Mouse (Mus musculus) hindbrain, embryonic 13.5 days (tissue): ENCODE results near the gene Ccdc144b. TPM values are rescaled to one million over a fixed set of nuclear protein-coding genes. Genes with fewer than 3 reads are reported as not detected.

Experiments
- ATAC-seq: fragments of 200-750 bp; cut with Nextera tagmentation; 2 replicates; pipeline ENCODE4 v1.8.0; 2017; ENCODE audit warnings: moderate TSS enrichment; ENCODE audit not compliant: low FRiP score
- H3K27ac ChIP-seq: fragments of 300-500 bp; sonication (generic); 2 replicates; pipeline ENCODE4 v1.5.1; 2015; ENCODE audit warnings: inconsistent platforms, mild to moderate bottlenecking, moderate library complexity
- H3K27me3 ChIP-seq: fragments of 300-500 bp; sonication (generic); 2 replicates; pipeline ENCODE4 v1.6.1; 2015; ENCODE audit warnings: mild to moderate bottlenecking, inconsistent platforms
- H3K36me3 ChIP-seq: fragments of 300-500 bp; sonication (generic); 2 replicates; pipeline ENCODE4 v1.6.1; 2015; ENCODE audit warnings: mild to moderate bottlenecking, inconsistent platforms
- H3K4me1 ChIP-seq: fragments of 300-500 bp; sonication (generic); replicated peaks from 2 replicates; pipeline ENCODE4 v1.6.1; 2015; ENCODE audit warnings: inconsistent platforms
- H3K4me2 ChIP-seq: fragments of 300-500 bp; sonication (generic); 2 replicates; pipeline ENCODE4 v1.6.1; 2015; ENCODE audit warnings: inconsistent platforms, mild to moderate bottlenecking, moderate library complexity
- H3K4me3 ChIP-seq: fragments of 300-500 bp; sonication (generic); 2 replicates; pipeline ENCODE4 v1.5.1; 2015; ENCODE audit warnings: mild to moderate bottlenecking, inconsistent platforms
- H3K9ac ChIP-seq: fragments of 300-500 bp; sonication (generic); 2 replicates; pipeline ENCODE4 v1.6.1; 2015; ENCODE audit warnings: mild to moderate bottlenecking, inconsistent platforms
- H3K9me3 ChIP-seq: fragments of 300-500 bp; sonication (generic); 2 replicates; pipeline ENCODE4 v1.6.1; 2016; ENCODE audit warnings: inconsistent platforms
- WGBS: fragments of 180-500 bp; shearing (Covaris S2); methylation state at CpG from one replicate; pipeline ENCODE4 v1.1.7; 2015; 5-methylcytosine and 5-hydroxymethylcytosine counted together
- polyA plus RNA-seq: library from polyadenylated mRNA; unstranded; fragments of >200 nt; fragmentation: Nextera tagmentation; extraction: Ambion mirVana; gene quantifications from 2 replicates; pipeline ENCODE4 v1.2.1, GENCODE M21; 2015

Gene Ccdc144b
- polyA plus RNA-seq, 1 experiment from 2014 or later, result not detected

DNA sequence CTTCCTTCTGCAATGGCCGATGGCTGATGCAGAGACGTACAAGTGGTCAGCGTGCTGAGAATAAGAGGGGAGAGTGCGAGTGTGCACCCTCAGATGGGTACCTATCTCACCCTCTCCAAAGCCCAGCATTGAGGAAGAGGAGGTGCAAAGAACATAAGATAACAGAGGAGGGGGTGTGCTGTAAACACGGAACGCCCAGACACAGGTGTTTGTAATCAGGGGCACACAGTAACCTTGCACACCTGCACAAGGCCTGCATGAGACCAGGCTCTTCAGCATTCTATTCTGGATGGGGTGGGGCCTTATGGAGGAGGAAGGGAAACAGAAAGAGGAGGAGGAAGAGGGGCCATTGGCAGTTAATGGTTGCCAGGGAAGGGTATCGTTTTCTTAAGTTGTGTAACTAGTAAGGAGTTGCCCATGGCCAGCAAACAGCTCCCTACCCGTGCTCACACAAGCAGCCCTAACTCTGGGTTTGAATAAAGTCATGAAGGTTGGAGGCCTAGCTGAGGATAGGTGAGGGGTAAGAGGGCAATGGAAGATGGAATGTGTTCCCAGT, 85.9 kb downstream of the Ccdc144b start:
- ATAC-seq, result no peak
- Histone ChIP-seq H3K9ac (no peak overlapping the region), H3K4me2 (no peak overlapping the region), H3K4me1 (no peaks in the 10 kb centered on the region), H3K9me3 (no peaks in the 10 kb centered on the region), H3K27ac (no peak overlapping the region), H3K36me3 (peaks cover 64% of the 10 kb centered on the region), H3K27me3 (no peaks in the 10 kb centered on the region), H3K4me3 (no peak overlapping the region)
- 97% methylated on average over 8 of the region's 8 CpGs for WGBS

DNA sequence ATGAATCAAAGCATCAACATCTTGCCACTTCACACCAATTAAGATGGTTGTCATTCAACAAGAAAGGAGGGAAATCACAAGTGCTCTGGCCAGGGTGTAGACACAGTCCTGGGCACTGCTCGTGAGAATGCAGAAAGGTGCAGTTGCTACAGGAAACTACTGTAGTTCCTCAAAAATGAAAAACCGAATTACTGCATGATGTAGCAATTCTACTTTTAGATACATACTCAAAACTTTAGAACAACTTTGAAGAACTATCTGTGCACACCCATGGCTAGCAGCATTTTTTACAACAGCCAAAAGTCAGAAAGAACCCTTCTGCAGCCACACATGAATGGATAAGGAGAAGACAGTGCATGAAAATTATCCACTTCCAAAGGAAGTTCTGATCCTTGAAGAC, 86.9 kb downstream of the Ccdc144b start:
- WGBS, result 88% methylated on average over 2 of the region's 2 CpGs
- Histone ChIP-seq H3K9me3 (no peaks in the 10 kb centered on the region), H3K4me2 (no peak overlapping the region), H3K4me3 (no peak overlapping the region), H3K9ac (no peak overlapping the region), H3K4me1 (no peaks in the 10 kb centered on the region), H3K27me3 (no peaks in the 10 kb centered on the region), H3K27ac (no peak overlapping the region), H3K36me3 (peaks cover 61% of the 10 kb centered on the region)
- no peak for ATAC-seq

DNA sequence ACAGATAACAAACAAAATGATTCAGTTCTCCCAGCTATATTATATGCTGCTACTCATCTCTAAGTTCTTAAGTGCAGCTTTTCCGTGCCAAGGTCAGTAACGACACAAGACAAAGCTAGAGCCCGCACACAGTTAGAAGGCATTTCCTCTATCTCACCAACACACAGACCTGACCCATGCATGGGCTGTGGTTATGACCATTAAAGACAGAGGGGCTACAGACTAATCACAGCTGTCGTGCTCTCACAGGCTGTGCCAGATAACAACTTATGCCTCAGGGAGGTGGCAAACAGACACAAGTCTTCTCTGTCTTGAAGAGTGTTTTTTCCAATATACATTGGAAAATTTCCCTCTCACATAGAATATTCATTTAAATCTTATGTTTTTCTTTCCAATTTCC, 88.4 kb downstream of the Ccdc144b start:
- Histone ChIP-seq H3K9me3 (no peaks in the 10 kb centered on the region), H3K27me3 (no peaks in the 10 kb centered on the region), H3K27ac (no peak overlapping the region), H3K4me2 (no peak overlapping the region), H3K36me3 (peaks cover 70% of the 10 kb centered on the region), H3K4me3 (no peak overlapping the region), H3K9ac (no peak overlapping the region), H3K4me1 (no peaks in the 10 kb centered on the region)
- WGBS, result 95% methylated on average over 4 of the region's 4 CpGs
- ATAC-seq, result no peak

DNA sequence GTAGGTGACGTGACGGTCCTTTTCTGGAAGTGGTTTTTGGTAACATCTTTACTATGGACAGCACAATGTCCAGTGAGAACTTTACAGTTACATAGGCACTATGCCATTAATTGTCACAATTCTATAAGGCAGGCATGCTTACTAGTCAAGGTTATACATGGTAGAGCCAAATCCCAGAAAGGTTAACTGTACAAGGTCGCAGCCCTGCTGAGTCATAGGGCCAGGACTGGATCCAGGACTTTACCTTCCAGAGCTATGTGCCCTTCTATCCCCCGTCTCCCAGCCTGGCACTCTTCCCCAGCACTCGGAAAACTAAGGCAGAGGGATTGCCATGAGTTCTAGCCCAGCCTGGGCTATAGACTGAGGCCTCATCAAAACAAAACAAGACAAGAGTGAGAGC, 89.4 kb downstream of the Ccdc144b start:
- Histone ChIP-seq H3K27me3 (no peaks in the 10 kb centered on the region), H3K27ac (no peak overlapping the region), H3K36me3 (peaks cover 73% of the 10 kb centered on the region), H3K4me3 (no peak overlapping the region), H3K9ac (no peak overlapping the region), H3K9me3 (no peaks in the 10 kb centered on the region), H3K4me1 (no peaks in the 10 kb centered on the region), H3K4me2 (no peak overlapping the region)
- 95% methylated on average over 5 of the region's 5 CpGs for WGBS
- no peak for ATAC-seq

DNA sequence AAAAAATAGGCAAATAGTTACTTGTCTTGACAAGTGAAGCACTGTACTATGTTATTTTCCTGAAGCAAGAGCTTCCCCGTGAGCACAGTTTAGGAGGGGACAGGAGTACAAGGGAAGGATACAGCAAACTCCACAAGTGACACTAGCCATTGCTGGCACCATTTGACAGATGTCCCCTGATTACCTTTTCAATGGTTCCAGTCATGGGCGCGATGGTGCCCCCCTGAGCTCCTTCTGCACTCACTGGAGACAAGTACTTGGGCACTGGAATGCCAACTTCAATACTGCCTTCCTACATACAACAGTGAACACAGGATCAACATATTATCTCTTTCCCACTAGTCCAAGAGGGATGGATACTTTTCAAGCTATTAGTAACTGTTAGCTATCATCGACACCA, 89.9 kb downstream of the Ccdc144b start:
- H3K9me3 ChIP-seq, result no peaks in the 10 kb centered on the region
- WGBS, result 94% methylated on average over 4 of the region's 4 CpGs
- peaks cover 73% of the 10 kb centered on the region for H3K36me3 ChIP-seq
- H3K4me3 ChIP-seq, result no peak overlapping the region
- no peak overlapping the region for H3K9ac ChIP-seq
- H3K4me2 ChIP-seq, result no peak overlapping the region
- H3K27ac ChIP-seq, result no peak overlapping the region
- no peaks in the 10 kb centered on the region for H3K4me1 ChIP-seq
- no peaks in the 10 kb centered on the region for H3K27me3 ChIP-seq
- no peak for ATAC-seq

DNA sequence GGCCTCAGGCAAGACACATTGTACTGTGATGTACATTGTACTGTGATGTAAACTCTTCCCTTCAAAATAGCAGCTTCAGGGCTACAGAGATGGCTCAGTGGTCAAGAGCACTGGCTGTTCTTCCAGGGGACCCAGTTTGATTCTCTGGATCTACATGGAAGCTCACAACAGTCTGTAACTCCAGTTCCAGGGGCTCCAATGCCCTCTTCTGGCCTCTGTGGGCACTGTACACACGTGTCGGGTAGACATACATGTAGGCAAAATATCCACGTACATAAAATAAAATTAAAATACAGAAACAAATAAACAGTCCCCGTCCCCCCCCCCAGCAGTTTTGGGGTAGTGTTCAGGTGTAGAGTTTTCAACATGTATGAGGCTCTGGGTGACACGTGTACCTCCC, 90.4 kb downstream of the Ccdc144b start:
- peaks cover 71% of the 10 kb centered on the region for H3K36me3 ChIP-seq
- H3K9me3 ChIP-seq, result no peaks in the 10 kb centered on the region
- no peak overlapping the region for H3K27ac ChIP-seq
- no peak overlapping the region for H3K9ac ChIP-seq
- no peaks in the 10 kb centered on the region for H3K4me1 ChIP-seq
- no peak overlapping the region for H3K4me2 ChIP-seq
- ATAC-seq, result no peak
- 96% methylated on average over 5 of the region's 5 CpGs for WGBS
- no peaks in the 10 kb centered on the region for H3K27me3 ChIP-seq
- no peak overlapping the region for H3K4me3 ChIP-seq

Other genes with a start within 250 kb of the Ccdc144b start
- gene Dcun1d1, start 116.1 kb downstream of the Ccdc144b start, polyA plus RNA-seq, result 103 and 111 TPM in 2 replicates
- gene Mccc1, start 52.9 kb downstream of the Ccdc144b start, polyA plus RNA-seq, result 30.8 and 33.5 TPM in 2 replicates
- gene Acad9, start 12.4 kb upstream of the Ccdc144b start, polyA plus RNA-seq, result 88.4 and 89.5 TPM in 2 replicates
- 13.0 and 13.2 TPM in 2 replicates for gene D3Ertd254e, start 97.5 kb upstream of the Ccdc144b start, polyA plus RNA-seq
- gene Qrfpr, start 168.8 kb upstream of the Ccdc144b start, polyA plus RNA-seq, result 0.39 and 0.55 TPM in 2 replicates